Mouse (Mus musculus): Measurements from ENCODE around the gene 4932438H23Rik.

The 4932438H23Rik gene

DNA sequence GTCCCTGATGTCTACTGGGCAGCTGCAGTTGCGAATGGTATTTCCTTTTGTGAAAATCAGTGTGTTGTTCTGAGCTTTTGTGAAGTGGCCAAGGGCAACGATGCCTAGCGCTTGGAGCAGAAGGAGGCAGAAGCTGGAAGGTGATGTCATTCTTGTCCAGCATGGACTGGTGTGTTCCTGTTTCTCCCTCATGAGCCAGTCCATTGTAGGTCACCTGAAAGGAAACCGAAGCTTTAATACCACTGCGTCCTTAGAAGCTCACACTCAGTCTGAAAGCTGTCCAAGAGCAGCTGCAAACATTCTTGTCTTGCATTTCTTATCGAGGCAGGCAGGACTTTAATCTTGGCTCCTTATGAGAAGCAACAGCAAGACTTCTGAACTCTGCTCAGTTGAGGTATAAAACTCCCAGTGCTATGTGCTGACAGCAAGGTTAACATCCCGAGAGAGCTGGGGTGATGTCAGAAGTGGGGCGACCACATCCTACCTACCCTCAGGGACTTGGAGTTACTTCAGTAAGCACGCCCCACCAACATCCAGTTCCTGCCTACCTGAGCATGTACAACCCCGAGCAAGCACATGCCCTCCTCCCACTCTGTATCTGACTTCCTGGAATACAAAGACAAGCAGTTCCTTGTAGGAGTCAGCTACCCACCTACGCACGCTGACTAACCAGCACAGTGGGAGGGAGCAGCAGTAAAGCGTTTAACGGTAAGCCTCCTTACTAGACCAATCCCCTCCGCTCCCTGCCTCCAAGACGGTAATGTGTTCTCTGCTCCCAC is 38.7 kb downstream of the 4932438H23Rik start:
- DNase-seq, result no peak

DNA sequence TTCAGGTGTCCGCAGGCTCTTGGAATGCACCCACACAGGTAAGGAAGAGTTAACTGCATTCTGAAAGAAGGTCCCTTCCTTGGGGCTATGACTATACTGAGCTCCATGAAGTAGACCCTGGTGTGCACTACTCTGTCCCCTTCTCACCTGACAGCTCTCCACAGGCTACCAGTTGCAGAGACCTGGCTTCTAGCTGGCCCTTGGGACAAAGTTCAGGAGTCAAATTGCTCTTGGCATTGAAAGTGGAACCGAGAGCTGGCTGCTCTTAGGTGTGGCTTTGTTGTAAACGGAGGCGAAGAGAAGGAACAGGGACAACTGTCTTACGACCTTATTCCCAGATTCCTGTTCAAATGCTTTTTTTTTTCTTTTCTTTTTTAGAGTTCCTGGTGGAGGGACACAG is 39.8 kb downstream of the 4932438H23Rik start:
- no peak for DNase-seq

DNA sequence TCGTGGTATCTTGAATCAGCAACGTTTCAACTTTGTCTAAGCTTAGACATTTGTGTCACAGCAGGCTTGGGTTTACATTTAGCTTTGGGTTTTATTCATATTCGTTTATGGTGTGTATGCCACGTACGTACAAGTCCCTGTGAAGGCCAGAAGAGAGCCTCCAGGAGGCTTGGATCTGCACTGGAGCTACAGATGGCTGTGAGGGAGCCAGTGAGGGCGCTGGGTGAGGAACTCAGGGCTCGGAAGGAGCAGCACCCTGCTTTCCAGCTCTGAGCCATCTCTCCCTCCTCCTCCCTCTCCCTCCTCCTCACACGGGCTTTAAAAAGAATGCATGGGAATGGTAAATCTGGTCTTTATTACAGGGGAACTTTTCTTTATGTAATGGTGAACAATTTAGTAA is 41.3 kb downstream of the 4932438H23Rik start:
- DNase-seq, result no peak

- DNase-seq, result peak; percentile 23 to 53
Measured at GRCm38 (mm10) chr16:91045511-91045910, 49.4 kb downstream of the 4932438H23Rik start.

DNA sequence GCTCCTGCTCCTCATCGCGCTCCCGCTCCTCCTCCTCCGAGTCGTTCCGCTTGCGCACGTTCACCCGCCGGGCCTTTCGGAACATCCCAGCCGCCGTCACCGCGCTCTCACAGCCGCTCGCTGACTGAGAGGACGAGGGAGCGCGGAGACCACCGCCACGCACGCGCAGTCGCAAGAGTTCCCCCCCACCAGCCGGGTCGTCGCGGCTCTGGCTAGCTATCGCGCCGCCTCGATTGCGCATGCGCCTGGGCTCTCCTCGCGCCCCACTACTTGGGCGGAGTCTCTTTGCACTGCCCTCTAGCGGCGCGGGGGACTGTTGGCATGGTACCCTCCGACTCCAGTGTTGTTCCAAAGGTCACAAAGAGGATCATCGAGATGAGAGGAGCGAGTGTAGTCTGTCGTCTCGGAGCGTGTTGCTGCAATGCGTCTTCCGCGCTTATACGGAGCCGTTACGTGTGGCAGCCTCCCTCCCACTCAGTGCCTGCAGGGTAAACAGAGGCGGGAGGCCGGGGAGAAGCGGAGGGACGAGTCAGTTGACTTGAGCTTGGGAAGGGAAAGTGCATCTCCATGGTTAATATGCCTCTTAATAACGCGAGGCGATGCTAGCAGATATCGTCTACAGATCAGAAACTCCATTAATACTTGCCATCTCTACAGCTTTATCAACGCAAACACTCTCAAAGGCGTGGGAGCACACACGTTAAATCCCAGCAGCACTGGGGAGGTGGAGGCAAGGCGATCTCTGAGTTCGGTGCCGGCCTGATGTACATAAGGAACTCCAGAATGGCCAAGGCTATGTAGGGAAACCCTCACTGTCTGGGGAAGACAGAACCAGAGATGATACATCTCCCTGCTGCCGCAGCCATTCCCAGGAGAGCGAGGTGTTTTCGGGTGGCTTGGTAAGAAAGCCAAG is 50.4 kb downstream of the 4932438H23Rik start, which contains the start of gene Paxbp1:
TSS of gene Paxbp1 (minus strand) at position 274 of the 913 bp plus-strand sequence.
- peak; percentile 96 to 98 for DNase-seq

- DNase-seq, result peak; percentile 38 to 57
Measured at GRCm38 (mm10) chr16:91043461-91044248, 51.3 kb downstream of the 4932438H23Rik start.

GRCm38 (mm10) chr16:91042640-91043039 is 52.3 kb downstream of the 4932438H23Rik start:
- no peak for DNase-seq

- no peak for DNase-seq
Measured at GRCm38 (mm10) chr16:91035866-91036265, 59.1 kb downstream of the 4932438H23Rik start.

- DNase-seq, result no peak
Measured at GRCm38 (mm10) chr16:91030751-91031150, 64.2 kb downstream of the 4932438H23Rik start.

GRCm38 (mm10) chr16:91029901-91030300 is 65.0 kb downstream of the 4932438H23Rik start:
- no peak for DNase-seq

GRCm38 (mm10) chr16:91029161-91029743 is 65.7 kb downstream of the 4932438H23Rik start:
- no peak for DNase-seq

DNA sequence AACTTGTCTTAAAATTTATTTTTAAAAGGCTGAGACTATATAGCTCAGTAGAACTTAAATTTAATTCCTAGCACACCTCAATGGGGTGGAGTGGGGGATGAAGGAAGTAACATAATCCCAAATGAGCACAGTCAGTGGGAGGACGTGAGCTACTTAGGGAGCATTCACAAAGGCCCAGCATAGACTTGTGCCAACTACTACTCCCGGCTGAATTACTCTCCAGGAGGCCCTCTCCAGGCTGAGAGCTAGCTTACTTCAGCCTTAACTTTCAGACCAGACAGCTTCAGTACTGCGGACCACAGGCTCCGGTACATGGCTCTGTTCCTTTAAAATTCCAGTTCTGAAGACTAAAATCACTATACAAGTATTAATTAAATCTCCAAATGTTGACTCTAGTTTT is 68.6 kb downstream of the 4932438H23Rik start:
- DNase-seq, result no peak

DNA sequence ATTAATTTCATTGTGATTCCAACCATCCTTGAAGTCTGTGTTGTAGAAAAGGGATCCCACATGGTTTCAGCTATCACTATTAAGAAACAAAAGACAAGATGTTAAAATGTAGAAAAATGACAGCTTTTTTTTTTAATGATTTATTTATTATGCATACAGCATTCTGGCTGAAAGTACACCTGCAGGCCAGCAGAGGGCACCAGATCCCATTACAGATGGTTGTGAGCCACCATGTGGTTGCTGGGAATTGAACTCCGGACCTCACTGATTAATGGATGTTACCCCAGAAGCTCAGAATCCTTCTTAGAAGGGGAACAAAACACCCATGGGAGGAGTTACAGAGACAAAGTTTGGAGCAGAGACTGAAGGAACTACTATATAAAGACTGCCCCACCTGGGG is 71.5 kb downstream of the 4932438H23Rik start:
- DNase-seq, result peak in 1 of 2 experiments; percentile 34

- no peak for DNase-seq
Measured at GRCm38 (mm10) chr16:91020842-91021483, 74.0 kb downstream of the 4932438H23Rik start.

DNA sequence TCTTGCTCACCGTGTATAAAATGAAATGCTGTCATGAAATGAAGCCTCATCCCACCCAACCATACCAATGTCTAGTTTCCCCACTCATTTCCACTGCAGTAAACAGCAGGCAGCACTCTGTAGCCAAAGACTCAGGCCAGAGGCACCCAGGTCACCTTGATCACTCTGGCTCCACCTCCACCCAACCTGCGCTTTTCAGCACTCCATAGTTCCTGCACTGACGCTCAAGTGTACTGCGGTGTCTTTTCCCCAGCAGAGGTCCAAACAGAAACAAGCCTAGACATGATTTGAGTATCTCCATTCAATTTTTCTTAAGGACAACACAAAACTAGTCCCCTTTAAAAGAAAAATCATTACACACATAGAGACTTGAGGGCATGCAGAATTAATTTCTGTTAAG is 75.4 kb downstream of the 4932438H23Rik start:
- DNase-seq, result no peak

GRCm38 (mm10) chr16:91015761-91016160 is 79.2 kb downstream of the 4932438H23Rik start:
- no peak for DNase-seq

DNA sequence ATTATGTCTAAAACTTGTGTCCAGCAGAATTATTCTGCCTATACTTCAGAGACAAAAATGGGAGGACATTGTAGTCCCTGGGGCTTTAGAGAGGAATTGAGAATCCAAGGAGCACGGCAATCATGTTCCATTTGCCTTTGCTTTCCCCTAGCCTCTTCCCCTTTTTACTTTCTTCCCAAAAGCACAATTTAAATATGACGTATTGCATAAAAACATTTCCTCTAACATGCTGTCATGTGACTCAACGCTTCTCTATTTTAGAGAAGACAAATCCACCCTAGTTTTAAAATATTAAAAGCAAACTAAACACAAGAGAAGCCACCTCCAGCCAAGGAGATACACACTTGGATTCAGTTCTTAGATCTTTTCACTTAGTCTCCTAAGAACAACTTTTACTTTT is 83.1 kb downstream of the 4932438H23Rik start:
- no peak for DNase-seq

DNA sequence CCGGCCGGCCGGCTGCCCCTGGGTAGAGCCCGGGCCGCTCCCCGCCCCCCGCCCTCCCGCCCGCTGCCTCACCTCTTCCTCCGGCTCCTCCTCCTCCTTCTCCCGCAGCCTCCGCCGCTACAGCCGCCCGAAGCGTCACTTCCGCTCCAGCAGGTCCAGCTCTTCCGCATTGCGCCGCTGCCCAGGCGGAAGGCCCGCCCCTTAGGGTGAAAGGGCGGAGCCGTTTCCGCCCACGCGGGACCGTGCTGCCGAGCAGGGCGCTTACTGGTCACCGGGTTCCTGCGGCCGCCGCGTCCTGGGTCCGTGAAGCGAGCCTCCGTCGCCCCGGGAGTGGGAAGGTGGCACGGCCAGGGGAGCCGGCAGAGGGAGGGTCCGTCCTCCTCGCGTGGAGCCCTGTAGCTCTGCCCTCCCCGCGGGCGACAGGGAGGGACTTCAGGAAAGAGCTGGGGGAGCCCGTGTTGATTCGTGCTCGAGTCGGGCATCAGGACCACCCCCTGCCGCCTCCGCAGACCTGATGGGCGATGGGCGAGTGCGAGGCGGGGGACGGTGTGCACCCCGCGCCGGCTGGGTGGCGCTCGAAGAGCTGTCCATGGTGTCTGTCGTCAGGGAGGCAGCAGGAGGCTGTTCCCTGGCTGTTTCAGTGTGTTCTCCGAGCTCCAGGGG is 83.8 kb downstream of the 4932438H23Rik start, which contains the start of gene Synj1:
TSS of gene Synj1 (minus strand) at position 288 of the 663 bp plus-strand sequence.
- peak; percentile 87 to 89 for DNase-seq

GRCm38 (mm10) chr16:91010581-91011020 is 84.3 kb downstream of the 4932438H23Rik start:
- DNase-seq, result no peak

- DNase-seq, result no peak
Measured at GRCm38 (mm10) chr16:91009942-91010529, 84.9 kb downstream of the 4932438H23Rik start.
